Mouse (Mus musculus): Measurements from ENCODE around the gene Tagln2.
A peak's percentile ranks its signal among the peaks of the same experiment; 100 is the strongest.

The Tagln2 gene

DNA sequence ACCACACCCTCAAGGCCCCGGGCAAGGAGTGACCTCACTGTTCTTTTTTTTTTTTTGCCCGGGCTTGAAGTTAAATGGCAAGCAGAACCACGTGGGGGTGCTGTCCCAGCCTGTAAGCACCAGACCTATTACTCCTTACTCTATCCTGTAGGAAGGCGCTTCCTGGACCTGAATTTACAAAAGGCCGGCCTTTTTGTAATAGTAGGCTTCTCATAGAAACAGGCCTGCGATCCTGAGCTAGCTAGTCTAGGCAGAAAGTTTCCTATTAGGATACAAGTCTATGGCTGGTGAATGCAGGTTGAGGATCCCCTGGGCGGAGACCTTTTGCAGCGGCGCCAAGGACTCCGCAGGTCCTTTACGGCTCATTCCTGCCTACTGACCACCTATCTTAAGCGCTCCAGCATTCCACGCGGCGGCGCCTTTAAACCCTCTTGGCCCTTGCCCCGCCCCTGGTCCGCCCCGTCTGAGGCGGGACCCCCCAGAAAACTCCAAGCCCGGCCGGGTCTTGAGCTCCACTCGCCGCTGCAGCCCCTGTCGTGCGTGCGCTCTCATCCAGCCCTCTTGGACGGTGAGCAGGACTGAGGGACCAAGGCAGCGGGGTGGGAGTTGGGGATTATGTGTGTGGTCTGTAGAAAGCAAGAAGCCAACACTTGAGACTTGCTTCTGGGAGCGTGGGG, at the start of gene Tagln2:
Gene Tagln2, plus strand, starts transcription at position 283 of the 677 bp plus-strand sequence.
- DNase-seq, result peak; percentile 83

- DNase-seq, result no peak
Measured at GRCm38 (mm10) chr1:172450226-172450625, 49.6 kb upstream of the Tagln2 start.

DNA sequence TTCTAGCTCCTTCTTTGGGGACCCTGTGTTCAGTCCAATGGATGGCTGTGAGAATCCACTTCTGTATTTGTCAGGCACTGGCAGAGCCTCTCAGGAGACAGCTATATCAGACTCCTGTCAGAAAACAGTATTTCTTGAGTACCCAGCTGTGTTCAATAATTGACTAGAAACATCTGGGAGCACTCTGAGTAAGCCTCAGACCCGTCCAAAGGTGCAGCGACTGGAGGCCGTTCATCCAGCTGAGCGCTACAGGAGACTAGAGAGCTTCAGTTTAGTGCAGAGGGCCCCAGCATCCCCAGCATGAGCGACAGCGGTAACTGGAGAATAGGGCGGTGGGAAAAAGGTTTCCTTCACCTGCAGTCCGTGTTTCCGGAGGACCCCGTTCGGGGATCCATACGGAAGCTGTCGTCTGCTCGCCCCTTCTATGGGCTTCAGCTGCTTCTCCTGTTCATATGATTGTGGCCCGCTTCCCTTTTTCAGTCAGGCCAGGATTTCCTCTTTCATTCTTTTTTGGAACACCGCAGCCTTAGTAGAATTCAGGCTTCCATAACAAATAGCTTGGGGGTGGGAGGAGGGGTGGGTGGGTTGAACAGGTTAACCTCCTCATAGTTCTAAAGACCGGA, 48.9 kb upstream of the Tagln2 start:
- no peak for DNase-seq

DNA sequence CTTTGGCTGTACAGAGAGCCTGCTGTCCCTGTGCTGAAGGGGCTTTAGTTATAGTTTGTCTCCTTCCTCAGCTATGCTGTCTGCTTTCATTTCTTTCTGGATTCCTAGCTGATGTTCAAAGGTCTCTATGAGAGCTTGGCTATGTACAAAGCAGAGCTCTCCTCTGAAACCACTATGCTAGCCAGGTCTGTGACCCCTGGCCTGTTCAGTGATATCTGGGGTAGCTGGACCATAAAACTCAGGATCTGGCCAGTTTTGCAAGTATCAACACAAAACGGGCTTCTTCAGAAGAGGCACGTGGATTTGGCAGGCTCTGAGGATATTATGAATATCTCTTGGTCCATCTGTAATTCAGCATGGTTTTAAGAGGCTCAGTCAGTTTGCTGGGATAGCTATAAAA, 46.9 kb upstream of the Tagln2 start:
- DNase-seq, result no peak

DNA sequence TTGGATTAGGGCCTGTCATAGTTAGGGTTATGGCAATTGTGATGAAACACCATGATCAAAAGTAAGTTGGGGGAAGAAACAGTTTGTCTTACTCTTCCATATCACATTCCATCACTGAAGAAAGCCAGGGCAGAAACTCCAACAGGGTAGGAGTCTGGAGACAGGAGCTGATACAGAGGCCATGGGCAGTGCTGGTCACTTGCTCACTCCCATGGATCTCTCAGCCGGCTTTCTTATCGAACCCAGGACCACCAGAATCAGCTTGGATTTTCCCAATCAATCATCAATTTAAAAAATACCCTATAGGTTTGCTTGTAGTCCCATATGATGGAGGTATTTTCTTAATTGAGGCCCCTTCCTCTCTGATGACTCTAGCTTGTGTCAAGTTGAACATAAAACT, 46.0 kb upstream of the Tagln2 start:
- no peak for DNase-seq

DNA sequence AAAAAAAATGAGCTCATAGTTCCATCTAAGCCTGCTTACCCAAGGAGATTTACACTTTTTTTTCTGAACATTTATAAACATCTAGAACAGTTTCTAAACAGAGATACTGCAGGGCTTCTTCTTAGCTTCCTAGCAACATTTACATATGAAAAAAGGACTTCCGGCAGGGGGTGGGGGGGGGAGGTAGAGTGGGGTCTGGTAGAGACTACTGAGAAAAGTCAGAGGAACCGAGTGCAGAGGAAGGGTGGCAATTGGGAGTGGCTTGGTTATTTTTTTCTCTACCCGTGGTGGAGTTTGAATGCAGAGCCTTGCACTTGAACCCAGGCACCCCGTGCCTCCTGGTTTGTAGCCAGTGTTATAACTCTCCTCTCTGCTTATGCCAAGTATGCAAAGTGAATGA, 44.4 kb upstream of the Tagln2 start:
- no peak for DNase-seq

DNA sequence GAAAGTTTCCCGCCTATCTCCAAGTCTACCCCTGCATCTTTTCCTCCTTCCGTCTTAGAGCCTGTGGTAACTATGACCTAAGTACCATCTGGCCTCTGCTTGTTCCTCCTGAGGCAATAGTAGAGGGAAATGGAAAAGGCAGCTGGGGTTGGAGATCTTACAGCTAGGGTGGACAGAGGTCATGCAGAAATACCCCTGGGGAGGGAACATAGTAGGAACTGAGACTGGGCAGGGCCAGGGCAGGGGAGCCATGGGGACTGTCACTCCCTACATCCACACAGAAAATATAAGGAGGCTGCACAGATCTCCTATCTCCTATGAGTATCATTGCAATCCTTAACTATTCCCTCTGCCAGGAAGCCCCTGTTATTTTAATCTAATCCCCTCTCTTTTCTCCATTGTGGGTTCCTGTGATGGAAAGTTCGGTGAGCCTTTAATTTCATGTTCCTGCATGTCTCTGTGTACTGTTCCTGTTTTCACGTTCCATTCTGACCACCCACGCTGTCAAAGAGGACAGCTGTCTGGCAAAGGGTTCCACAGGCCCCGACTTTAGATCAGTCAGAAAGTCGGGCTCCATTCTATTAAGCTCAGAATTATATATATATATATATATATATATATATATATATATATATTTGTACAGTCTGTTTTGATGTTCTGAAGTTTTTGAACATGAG, 43.7 kb upstream of the Tagln2 start:
- no peak for DNase-seq

DNA sequence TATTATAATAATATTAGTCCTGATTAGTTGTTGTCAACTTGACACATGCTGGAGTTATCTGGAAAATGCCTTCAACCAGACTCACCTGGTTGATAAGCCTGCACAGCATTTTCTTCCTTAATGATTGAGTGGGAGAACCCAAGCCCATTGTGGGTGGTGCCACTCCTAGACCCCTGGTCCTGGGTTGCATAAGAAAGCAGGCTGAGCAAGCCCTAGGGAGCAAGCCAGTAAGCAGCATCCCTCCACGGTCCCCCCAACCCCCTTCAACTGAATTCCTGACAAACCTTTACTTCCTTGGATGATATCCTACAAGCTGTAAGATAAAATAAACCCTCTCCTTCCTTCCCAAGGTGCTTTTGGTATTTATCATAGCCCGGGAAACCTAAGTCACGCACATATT, 42.7 kb upstream of the Tagln2 start:
- DNase-seq, result no peak

DNA sequence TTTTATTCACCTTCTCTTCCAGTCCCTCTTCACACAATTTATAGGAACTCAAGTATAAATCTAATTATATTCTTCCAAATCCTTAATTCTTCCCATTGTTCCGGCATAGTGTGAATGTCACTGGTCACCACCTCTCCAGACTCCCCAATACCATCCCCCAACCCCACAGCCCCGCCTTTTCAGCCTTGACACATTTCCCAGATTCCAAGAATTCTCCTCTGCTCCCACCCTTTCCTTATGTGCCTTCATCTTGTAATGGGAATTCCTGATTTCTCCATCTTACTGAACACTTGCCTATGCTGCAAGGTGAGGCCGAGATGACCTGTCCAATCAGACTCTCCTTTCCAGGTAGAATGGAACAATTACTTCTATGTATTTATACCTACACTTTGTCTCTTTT, 41.8 kb upstream of the Tagln2 start:
- DNase-seq, result no peak

DNA sequence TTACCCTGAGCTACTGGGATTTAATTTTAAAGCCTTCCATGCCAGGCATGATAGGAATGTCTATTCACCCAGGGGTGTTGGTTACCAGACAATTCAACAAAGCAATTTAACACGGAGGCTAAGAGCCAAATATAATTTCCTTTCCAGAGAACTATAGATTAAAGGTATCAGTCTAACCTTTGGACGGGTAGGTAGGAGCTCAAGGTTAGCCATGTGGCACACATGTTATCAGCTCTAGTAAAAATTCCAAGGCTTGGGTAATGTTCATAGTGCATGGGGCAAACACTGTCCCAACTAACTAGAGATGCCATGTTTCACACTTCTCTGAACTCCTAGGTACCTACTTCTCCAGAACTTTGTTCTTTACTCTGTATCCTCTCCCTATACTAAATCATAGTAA, 38.2 kb upstream of the Tagln2 start:
- DNase-seq, result no peak

- no peak for DNase-seq
Measured at GRCm38 (mm10) chr1:172462534-172462933, 37.3 kb upstream of the Tagln2 start.

- no peak for DNase-seq
Measured at GRCm38 (mm10) chr1:172463387-172464333, 36.2 kb upstream of the Tagln2 start.

- no peak for DNase-seq
Measured at GRCm38 (mm10) chr1:172468301-172468877, 31.5 kb upstream of the Tagln2 start.

- DNase-seq, result no peak
Measured at GRCm38 (mm10) chr1:172469373-172469772, 30.5 kb upstream of the Tagln2 start.

GRCm38 (mm10) chr1:172469810-172470448, 29.9 kb upstream of the Tagln2 start:
- DNase-seq, result no peak

DNA sequence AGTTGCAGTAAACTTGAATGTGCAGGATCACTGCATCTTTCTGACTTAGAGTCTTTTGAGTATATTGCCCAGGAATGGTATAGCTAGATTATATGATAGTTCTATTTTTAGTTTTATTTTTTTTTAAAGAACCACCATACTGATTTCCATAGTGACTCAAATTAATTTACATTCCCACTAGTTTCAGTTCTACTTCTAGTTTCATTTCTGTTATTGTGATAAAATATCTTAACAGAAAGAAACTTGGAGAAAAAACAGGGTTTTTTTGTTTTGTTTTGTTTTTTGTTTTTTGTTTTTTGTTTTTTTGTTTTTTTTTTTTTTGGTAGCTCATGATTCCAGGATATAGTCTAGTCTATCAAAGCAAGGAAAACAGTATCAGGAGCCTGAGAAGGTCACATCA, 26.9 kb upstream of the Tagln2 start:
- DNase-seq, result no peak

DNA sequence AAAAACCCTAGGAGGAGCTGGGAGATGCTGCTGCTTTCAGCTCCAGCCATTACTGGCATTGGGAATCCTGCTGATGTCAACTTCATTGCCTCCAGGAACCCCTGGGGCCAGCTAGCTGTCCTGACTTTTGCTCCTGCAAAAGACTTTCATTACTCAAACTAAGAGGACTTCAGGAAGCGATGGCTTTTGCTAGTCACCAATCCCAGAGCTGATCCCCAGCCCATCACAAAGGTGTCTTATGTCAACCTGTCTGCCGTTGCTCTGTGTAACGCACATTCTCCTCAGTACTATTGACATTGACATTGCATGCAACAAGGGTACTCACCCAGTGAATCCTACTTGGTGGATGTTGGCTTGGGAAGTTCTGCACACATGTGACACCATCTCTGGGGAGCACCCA, 25.7 kb upstream of the Tagln2 start:
- no peak for DNase-seq

GRCm38 (mm10) chr1:172475054-172475741, 24.6 kb upstream of the Tagln2 start, which contains the start of gene Slamf9:
Gene Slamf9, plus strand, starts transcription at chr1:172475358.
- DNase-seq, result no peak

GRCm38 (mm10) chr1:172478020-172478419, 21.8 kb upstream of the Tagln2 start:
- DNase-seq, result no peak

DNA sequence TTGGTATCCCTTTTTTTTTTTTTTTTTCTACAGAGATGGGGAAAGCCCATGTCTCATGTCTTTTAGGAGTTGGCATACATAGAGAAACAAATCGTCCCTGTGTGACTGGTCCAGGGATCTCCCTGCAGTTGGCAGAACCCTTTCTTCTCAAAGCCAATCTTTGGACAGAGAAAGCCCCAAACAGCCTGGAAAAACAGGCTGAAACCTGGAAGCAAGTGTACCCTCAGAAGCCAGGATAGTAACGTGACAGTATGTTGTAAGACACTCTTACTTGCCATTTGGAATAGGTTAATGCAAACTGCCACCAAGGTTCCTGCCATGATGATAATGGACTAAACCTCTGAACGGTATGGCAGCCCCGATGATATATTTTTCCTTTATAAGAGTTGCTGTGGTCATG, 19.5 kb upstream of the Tagln2 start:
- no peak for DNase-seq

DNA sequence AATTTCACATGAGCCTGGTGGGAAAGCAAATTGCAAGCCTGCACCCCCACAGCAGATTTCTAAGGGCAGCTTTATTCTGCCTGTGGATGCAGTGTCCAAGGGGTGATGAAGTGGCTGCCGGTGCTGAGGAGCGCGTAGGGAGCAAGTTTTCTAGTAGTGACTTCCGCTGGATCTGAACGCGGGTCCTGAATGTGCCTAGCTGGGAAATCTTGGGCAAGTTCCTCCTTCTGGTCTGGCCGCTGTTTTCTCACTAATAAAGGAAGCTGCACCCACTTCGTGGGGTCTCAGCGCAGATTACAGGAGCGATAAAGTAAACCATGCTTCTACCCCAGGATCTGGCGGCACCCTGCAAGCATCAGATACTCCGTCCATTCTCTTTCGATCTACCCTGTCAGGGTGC, 18.7 kb upstream of the Tagln2 start:
- no peak for DNase-seq
